Mouse (Mus musculus): ENCODE measurements at regions not wholly inside any gene's neighbourhood (a gene's known extent, or its start where the extent isn't known, plus 50 kb on each side); places are given as distances from the start of the nearest gene placed in this dataset.

- DNase-seq (ENCODE audit: low spot score) (no peak), ATAC-seq (replicated peaks; ENCODE audit: low FRiP score, low read depth) (no peak)
- TF ChIP-seq CTCF (IDR thresholded peaks at IDR 0.05; ENCODE audit: low read depth), result no peak
- Histone ChIP-seq H3K4me3 (replicated peaks; ENCODE audit: low read depth, low read length) (no peak overlapping the region), H3K9ac (ENCODE audit: low read depth, low read length) (no peak overlapping the region), H3K27me3 (ENCODE audit: insufficient read depth, low read length) (no peaks in the 10 kb centered on the region), H3K4me2 (ENCODE audit: low read length) (no peak overlapping the region), H3K4me1 (replicated peaks; ENCODE audit: insufficient read depth, low read length) (no peaks in the 10 kb centered on the region), H3K27ac (no peak overlapping the region), H3K36me3 (ENCODE audit: insufficient read depth, low read length) (no peaks in the 10 kb centered on the region), H3K9me3 (replicated peaks; ENCODE audit: low read length) (no peaks in the 10 kb centered on the region)
These were observed 440.6 kb downstream of the Nebl start for GRCm38 (mm10) chr2:17290709-17291108.

GRCm38 (mm10) chr2:17287598-17287997 is 443.7 kb downstream of the Nebl start:
- Histone ChIP-seq H3K9ac (ENCODE audit: low read depth, low read length) (no peak overlapping the region), H3K4me3 (replicated peaks; ENCODE audit: low read depth, low read length) (no peak overlapping the region), H3K27ac (no peak overlapping the region), H3K4me2 (ENCODE audit: low read length) (no peak overlapping the region), H3K4me1 (replicated peaks; ENCODE audit: insufficient read depth, low read length) (no peaks in the 10 kb centered on the region), H3K36me3 (ENCODE audit: insufficient read depth, low read length) (no peaks in the 10 kb centered on the region), H3K9me3 (replicated peaks; ENCODE audit: low read length) (no peaks in the 10 kb centered on the region), H3K27me3 (ENCODE audit: insufficient read depth, low read length) (no peaks in the 10 kb centered on the region)
- no peak for ATAC-seq (replicated peaks; ENCODE audit: low FRiP score, low read depth)
- DNase-seq (ENCODE audit: low spot score), result no peak
- TF ChIP-seq CTCF (IDR thresholded peaks at IDR 0.05; ENCODE audit: low read depth), result no peak
- WGBS, result 79% methylated on average over 1 of the region's 1 CpGs

GRCm38 (mm10) chr2:17249960-17250359 is 481.3 kb downstream of the Nebl start:
- WGBS, result 51% methylated on average over 2 of the region's 2 CpGs
- DNase-seq (ENCODE audit: low spot score), result no peak

GRCm38 (mm10) chr2:17245821-17246220 is 485.4 kb downstream of the Nebl start:
- no peak for ATAC-seq (replicated peaks; ENCODE audit: low FRiP score, low read depth)
- Histone ChIP-seq H3K27ac (no peak overlapping the region), H3K4me3 (replicated peaks; ENCODE audit: low read depth, low read length) (no peak overlapping the region), H3K9me3 (replicated peaks; ENCODE audit: low read length) (no peaks in the 10 kb centered on the region), H3K9ac (ENCODE audit: low read depth, low read length) (no peak overlapping the region), H3K27me3 (ENCODE audit: insufficient read depth, low read length) (no peaks in the 10 kb centered on the region), H3K36me3 (ENCODE audit: insufficient read depth, low read length) (no peaks in the 10 kb centered on the region), H3K4me2 (ENCODE audit: low read length) (no peak overlapping the region), H3K4me1 (replicated peaks; ENCODE audit: insufficient read depth, low read length) (no peaks in the 10 kb centered on the region)
- 66% methylated on average over 2 of the region's 2 CpGs for WGBS
- no peak for DNase-seq (ENCODE audit: low spot score)
- TF ChIP-seq CTCF (IDR thresholded peaks at IDR 0.05; ENCODE audit: low read depth), result no peak

More at GRCm38 (mm10) chr2:17249960-17250359, 481.3 kb downstream of the Nebl start:
- TF ChIP-seq CTCF (IDR thresholded peaks at IDR 0.05; ENCODE audit: low read depth), result no peak
- Histone ChIP-seq H3K27ac (no peak overlapping the region), H3K4me2 (ENCODE audit: low read length) (no peak overlapping the region), H3K4me3 (replicated peaks; ENCODE audit: low read depth, low read length) (no peak overlapping the region), H3K27me3 (ENCODE audit: insufficient read depth, low read length) (no peaks in the 10 kb centered on the region), H3K36me3 (ENCODE audit: insufficient read depth, low read length) (no peaks in the 10 kb centered on the region), H3K4me1 (replicated peaks; ENCODE audit: insufficient read depth, low read length) (no peaks in the 10 kb centered on the region), H3K9ac (ENCODE audit: low read depth, low read length) (no peak overlapping the region), H3K9me3 (replicated peaks; ENCODE audit: low read length) (no peaks in the 10 kb centered on the region)
- no peak for ATAC-seq (replicated peaks; ENCODE audit: low FRiP score, low read depth)

DNA sequence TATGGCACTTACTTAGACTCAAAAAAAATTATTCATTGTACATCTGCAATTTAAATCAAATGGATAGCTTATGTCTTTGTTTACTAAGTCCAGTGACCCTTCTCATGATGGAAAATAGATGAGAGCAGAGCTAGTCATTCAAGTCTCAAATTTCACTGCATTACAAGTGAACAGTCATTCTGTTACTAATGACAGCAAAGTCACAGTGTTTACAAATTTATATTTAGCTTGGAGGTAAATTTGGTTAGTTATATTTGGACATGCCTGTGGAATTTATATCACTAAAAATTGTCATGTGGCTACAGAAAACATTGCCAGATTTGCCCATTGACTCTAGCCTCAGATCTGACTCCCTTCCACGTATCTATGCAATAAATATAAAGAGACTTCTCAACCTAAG is 515.7 kb downstream of the Nebl start:
- no peak for TF ChIP-seq CTCF (IDR thresholded peaks at IDR 0.05; ENCODE audit: low read depth)
- Histone ChIP-seq H3K27ac (no peak overlapping the region), H3K36me3 (ENCODE audit: insufficient read depth, low read length) (no peaks in the 10 kb centered on the region), H3K4me2 (ENCODE audit: low read length) (no peak overlapping the region), H3K4me3 (replicated peaks; ENCODE audit: low read depth, low read length) (no peak overlapping the region), H3K27me3 (ENCODE audit: insufficient read depth, low read length) (no peaks in the 10 kb centered on the region), H3K9me3 (replicated peaks; ENCODE audit: low read length) (no peaks in the 10 kb centered on the region), H3K4me1 (replicated peaks; ENCODE audit: insufficient read depth, low read length) (no peaks in the 10 kb centered on the region), H3K9ac (ENCODE audit: low read depth, low read length) (no peak overlapping the region)
- ATAC-seq (replicated peaks; ENCODE audit: low FRiP score, low read depth), result no peak
- DNase-seq (ENCODE audit: low spot score), result no peak
- WGBS, result 36% methylated on average over 1 of the region's 1 CpGs

DNA sequence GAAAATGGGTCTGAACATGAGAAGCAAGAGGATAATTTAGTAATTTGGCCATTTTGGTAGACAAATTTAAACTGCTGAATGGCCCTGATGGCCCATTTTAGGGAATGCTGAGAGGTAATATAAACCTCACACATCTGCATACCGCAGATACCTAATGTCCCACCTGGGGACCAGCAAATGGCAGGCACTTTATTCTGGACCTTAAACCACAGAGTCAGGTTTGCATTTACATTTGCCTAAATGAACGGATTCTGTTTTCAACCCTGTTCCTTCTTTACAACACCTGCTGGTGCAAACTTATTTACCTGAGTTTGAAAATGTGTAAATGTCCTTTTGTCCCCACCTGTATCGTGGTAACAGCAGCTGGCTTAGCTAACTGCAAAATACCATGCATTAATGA is 516.4 kb downstream of the Nebl start:
- Histone ChIP-seq H3K27me3 (ENCODE audit: insufficient read depth, low read length) (no peaks in the 10 kb centered on the region), H3K4me1 (replicated peaks; ENCODE audit: insufficient read depth, low read length) (no peaks in the 10 kb centered on the region), H3K4me3 (replicated peaks; ENCODE audit: low read depth, low read length) (no peak overlapping the region), H3K9ac (ENCODE audit: low read depth, low read length) (no peak overlapping the region), H3K36me3 (ENCODE audit: insufficient read depth, low read length) (no peaks in the 10 kb centered on the region), H3K4me2 (ENCODE audit: low read length) (no peak overlapping the region), H3K9me3 (replicated peaks; ENCODE audit: low read length) (no peaks in the 10 kb centered on the region), H3K27ac (no peak overlapping the region)
- DNase-seq (ENCODE audit: low spot score) (no peak), ATAC-seq (replicated peaks; ENCODE audit: low FRiP score, low read depth) (no peak)
- TF ChIP-seq CTCF (IDR thresholded peaks at IDR 0.05; ENCODE audit: low read depth), result no peak
- WGBS, result 71% methylated on average over 3 of the region's 3 CpGs

GRCm38 (mm10) chr2:17212566-17212965 is 518.7 kb downstream of the Nebl start:
- H3K9me3 ChIP-seq (replicated peaks; ENCODE audit: low read length), result no peaks in the 10 kb centered on the region
- TF ChIP-seq CTCF (IDR thresholded peaks at IDR 0.05; ENCODE audit: low read depth), result no peak
- H3K36me3 ChIP-seq (ENCODE audit: insufficient read depth, low read length), result no peaks in the 10 kb centered on the region
- H3K4me3 ChIP-seq (replicated peaks; ENCODE audit: low read depth, low read length), result no peak overlapping the region
- H3K27me3 ChIP-seq (ENCODE audit: insufficient read depth, low read length), result no peaks in the 10 kb centered on the region
- WGBS, result 86% methylated on average over 4 of the region's 4 CpGs
- no peak overlapping the region for H3K27ac ChIP-seq
- H3K4me2 ChIP-seq (ENCODE audit: low read length), result no peak overlapping the region
- H3K9ac ChIP-seq (ENCODE audit: low read depth, low read length), result no peak overlapping the region
- ATAC-seq (replicated peaks; ENCODE audit: low FRiP score, low read depth) (no peak), DNase-seq (ENCODE audit: low spot score) (no peak)
- no peaks in the 10 kb centered on the region for H3K4me1 ChIP-seq (replicated peaks; ENCODE audit: insufficient read depth, low read length)

All from kidney, postnatal 0 days (tissue).